Mouse (Mus musculus) erythroblast, embryonic 14.5 days (primary cell): Measurements from ENCODE around the gene Polr2e. TPM values are rescaled to one million over a fixed set of nuclear protein-coding genes. Genes with fewer than 3 reads are reported as not detected.
A peak's percentile ranks its signal among the peaks of the same experiment; 100 is the strongest.

ENCODE experiments used
- H3K27me3 ChIP-seq: 2 replicates; pipeline ENCODE4 v1.6.1; 2012; ENCODE audit warnings: inconsistent platforms; ENCODE audit not compliant: control insufficient read depth
- H3K36me3 ChIP-seq: 2 replicates; pipeline ENCODE4 v1.6.1; 2012; ENCODE audit warnings: mild to moderate bottlenecking, inconsistent platforms; ENCODE audit not compliant: control insufficient read depth
- H3K4me1 ChIP-seq: 2 replicates; pipeline ENCODE4 v1.6.1; 2012; ENCODE audit warnings: inconsistent platforms; ENCODE audit not compliant: control insufficient read depth
- H3K4me3 ChIP-seq: replicated peaks from 2 replicates; pipeline ENCODE3; 2012; ENCODE audit warnings: moderate library complexity, mild to moderate bottlenecking, inconsistent platforms
- H3K9me3 ChIP-seq: 2 replicates; pipeline ENCODE4 v1.6.1; 2012; ENCODE audit warnings: low read length, inconsistent platforms, mixed read lengths; ENCODE audit not compliant: control insufficient read depth
- GATA1 ChIP-seq: IDR thresholded peaks from 2 replicates; pipeline ENCODE4 v1.6.1; 2012; ENCODE audit warnings: low read length, inconsistent platforms, mixed read lengths
- TAL1 ChIP-seq: IDR thresholded peaks from 3 replicates; pipeline ENCODE4 v1.6.1; 2012; ENCODE audit warnings: low read length, inconsistent platforms, mixed read lengths
- polyA plus RNA-seq: library from polyadenylated mRNA; stranded (reverse); fragments of >175 nt; gene quantifications from 2 replicates; pipeline ENCODE4 v1.2.3, GENCODE M21; 2012

Gene Polr2e
- polyA plus RNA-seq, 1 experiment: 11.9 TPM

DNA sequence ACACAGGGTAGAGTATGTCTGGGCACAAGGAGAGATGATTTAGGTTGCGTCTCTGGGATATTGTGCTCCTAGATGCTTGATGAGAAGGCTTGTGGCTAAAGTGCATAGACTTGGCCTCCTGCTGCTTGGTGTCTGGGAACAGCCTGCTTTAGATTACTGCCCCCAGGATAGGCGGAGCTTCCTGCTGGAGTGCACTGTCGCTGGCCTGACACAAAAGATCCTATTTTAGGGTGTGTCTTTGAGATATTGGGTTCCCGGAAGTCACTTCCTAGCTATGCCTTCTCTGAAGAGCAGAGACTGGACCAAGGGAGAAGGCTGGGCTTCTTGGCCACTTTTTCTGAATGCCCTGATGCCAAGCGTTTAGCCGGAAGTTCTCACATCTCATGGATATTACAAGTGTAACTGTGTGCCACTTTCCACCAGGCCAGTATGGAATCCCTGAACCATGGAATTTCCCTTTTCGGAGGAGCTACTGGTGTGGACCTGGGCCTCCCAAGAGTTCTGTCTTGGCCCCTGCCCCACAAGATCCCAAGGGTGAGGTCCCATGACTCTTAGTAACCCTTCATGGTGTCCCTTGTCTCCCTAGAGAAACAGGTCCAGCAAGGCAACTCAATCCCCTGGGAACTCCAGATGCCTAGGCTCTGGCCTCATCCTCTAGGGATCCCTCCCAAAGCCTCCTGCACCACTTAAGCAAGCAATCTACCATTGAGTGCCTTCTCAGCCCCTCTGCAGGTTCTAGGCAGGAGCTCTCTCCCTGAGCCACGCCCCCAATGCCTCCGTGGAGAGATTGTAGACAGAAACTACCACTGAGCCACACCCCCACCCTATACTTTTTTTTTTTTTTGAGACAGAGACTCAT, 36.0 kb downstream of the Polr2e start:
- Histone ChIP-seq H3K27me3 (no peaks in the 10 kb centered on the region; the same call in 1 of the 2 replicates), H3K4me3 (no peak overlapping the region), H3K4me1 (peaks cover 66% of the 10 kb centered on the region), H3K9me3 (peaks cover 2% of the 10 kb centered on the region), H3K36me3 (peaks cover 100% of the 10 kb centered on the region)
- TF ChIP-seq TAL1 (no peak), GATA1 (no peak)

- H3K36me3 ChIP-seq: peaks cover 100% of the 10 kb centered on the region
- peaks cover 73% of the 10 kb centered on the region for H3K4me1 ChIP-seq
- TF ChIP-seq GATA1 (no peak), TAL1 (no peak)
- no peaks in the 10 kb centered on the region; the same call in 1 of the 2 replicates for H3K27me3 ChIP-seq
- no peaks in the 10 kb centered on the region for H3K9me3 ChIP-seq
- no peak overlapping the region for H3K4me3 ChIP-seq
Measured at GRCm38 (mm10) chr10:80002829-80003228, 36.8 kb downstream of the Polr2e start.

DNA sequence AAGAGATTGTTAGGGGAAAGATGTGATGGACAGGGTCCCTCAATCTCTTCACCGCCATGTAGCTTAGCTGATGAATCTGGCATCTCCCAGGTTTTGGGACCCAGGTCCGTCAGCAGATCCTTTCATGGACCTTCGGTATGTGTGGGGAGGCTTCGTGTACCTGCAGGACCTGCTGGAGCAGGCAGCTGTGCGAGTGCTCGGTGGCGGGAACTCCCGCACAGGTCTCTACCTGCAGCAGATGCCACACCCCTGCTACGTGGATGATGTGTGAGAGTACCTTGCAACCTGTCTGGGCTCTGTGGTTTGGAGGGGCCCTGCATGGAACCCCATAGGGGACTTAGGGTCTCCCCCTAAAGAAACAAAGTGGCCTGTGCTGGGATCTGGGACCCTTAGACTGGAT, 37.6 kb downstream of the Polr2e start:
- H3K4me1 ChIP-seq: peaks cover 77% of the 10 kb centered on the region
- no peak overlapping the region for H3K4me3 ChIP-seq
- no peaks in the 10 kb centered on the region; the same call in 1 of the 2 replicates for H3K27me3 ChIP-seq
- peaks cover 93% of the 10 kb centered on the region for H3K36me3 ChIP-seq
- no peak for TF ChIP-seq TAL1
- no peak for TF ChIP-seq GATA1
- H3K9me3 ChIP-seq: no peaks in the 10 kb centered on the region

DNA sequence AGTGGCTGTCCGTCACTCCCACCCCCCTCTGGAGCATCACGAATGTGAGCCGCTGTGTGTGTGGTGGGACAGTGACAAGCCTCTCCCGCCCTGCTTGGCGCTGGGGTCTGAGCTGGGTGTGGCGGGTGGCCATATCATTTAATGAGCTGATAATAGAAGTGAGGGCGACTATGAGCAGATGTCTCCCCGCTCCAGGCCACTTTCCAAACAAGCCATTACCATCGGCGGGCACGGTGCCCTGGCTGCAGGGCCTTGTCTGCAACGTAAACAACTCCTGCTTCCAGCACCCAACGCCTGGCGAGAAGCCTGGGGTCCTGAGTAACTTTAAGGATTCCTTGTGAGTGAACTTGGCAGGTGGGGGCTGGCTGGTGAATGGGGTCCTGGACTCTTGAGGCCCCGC, 41.8 kb downstream of the Polr2e start:
- Histone ChIP-seq H3K27me3 (no peaks in the 10 kb centered on the region; the same call in 1 of the 2 replicates), H3K36me3 (peaks cover 52% of the 10 kb centered on the region), H3K4me3 (peak overlapping the region; percentile 84), H3K4me1 (peaks cover 82% of the 10 kb centered on the region), H3K9me3 (no peaks in the 10 kb centered on the region)
- TF ChIP-seq GATA1 (no peak), TAL1 (no peak)

GRCm38 (mm10) chr10:79997034-79997760, 42.4 kb downstream of the Polr2e start:
- Histone ChIP-seq H3K4me3 (peak overlapping the region; percentile 84), H3K27me3 (no peaks in the 10 kb centered on the region; the same call in 1 of the 2 replicates), H3K4me1 (peaks cover 76% of the 10 kb centered on the region), H3K36me3 (peaks cover 46% of the 10 kb centered on the region), H3K9me3 (peaks cover 5% of the 10 kb centered on the region)
- TF ChIP-seq TAL1 (no peak), GATA1 (no peak)

DNA sequence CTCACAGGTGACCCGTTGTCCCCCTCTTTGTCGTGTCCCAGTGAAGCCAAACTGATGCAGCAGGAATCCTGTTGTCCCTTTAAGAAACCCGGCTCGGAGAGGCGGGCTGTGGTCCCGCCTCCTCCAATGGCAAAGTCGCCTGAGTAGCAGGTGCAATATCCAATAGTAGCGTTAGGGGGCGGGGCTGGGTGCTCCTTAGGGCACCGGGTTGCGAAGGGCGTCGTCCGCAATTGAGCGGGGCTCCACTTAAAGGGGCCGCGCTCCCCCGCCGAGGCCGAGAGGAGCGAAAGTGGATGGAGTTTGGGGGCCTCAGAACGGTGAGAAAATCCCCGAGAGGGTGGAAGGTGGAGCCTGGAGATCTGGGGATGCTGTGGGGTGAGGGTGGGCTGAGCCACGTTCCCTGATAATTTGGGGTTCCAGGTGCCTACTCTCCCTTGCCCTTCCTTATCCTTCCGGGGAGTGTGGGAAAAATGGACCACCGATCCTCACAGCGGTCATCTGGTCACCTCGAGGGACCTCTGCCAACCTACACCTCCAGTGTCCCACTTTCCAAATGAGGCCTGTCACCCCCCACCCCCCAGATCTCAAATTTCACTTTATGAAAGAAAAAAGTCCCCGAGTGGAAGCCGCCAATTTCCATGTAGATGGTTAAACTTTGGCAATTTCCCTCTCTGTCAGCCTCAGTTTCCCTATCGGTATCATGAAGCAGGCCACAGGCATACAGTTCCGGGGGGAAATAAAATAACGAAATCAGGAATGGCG, 43.1 kb downstream of the Polr2e start, which contains the start of gene Abca7:
Gene Abca7 (plus strand): TSS at position 223 of the 762 bp plus-strand sequence.
- Histone ChIP-seq H3K4me1 (peaks cover 69% of the 10 kb centered on the region), H3K4me3 (peak within 1 kb of the TSS; percentile 84), H3K9me3 (peaks cover 13% of the 10 kb centered on the region), H3K27me3 (no peaks in the 10 kb centered on the region; the same call in 1 of the 2 replicates), H3K36me3 (peaks cover 38% of the 10 kb centered on the region)
- TF ChIP-seq TAL1 (no peak), GATA1 (no peak)

DNA sequence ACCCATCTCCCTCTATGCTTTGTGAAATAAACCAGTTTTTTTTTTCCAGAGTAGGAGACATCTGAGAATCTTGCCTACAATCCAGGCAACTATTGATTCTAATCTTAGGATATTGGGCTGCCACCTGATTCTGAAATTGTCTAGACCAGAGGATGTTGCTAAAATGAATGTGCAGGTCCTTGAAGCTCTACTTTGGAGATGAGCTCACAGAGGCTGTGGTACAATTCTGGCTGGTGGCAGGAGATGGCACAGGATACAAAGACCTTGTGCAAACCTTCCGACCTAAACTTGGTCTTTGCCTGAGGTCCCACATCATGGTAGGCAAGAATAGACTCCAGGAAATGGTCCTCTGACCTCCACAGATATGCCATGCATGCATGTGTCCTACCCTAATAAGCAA, 44.0 kb downstream of the Polr2e start:
- H3K4me1 ChIP-seq: peaks cover 64% of the 10 kb centered on the region
- no peak for TF ChIP-seq TAL1
- TF ChIP-seq GATA1: no peak
- peak overlapping the region; percentile 84 for H3K4me3 ChIP-seq
- peaks cover 5% of the 10 kb centered on the region for H3K27me3 ChIP-seq
- peaks cover 30% of the 10 kb centered on the region for H3K36me3 ChIP-seq
- peaks cover 17% of the 10 kb centered on the region for H3K9me3 ChIP-seq

- peaks cover 59% of the 10 kb centered on the region for H3K4me1 ChIP-seq
- peaks cover 13% of the 10 kb centered on the region for H3K27me3 ChIP-seq
- TF ChIP-seq GATA1: no peak
- no peak for TF ChIP-seq TAL1
- peaks cover 17% of the 10 kb centered on the region for H3K9me3 ChIP-seq
- no peak overlapping the region for H3K4me3 ChIP-seq
- peaks cover 19% of the 10 kb centered on the region for H3K36me3 ChIP-seq
Measured at GRCm38 (mm10) chr10:79994397-79995115, 45.0 kb downstream of the Polr2e start.

GRCm38 (mm10) chr10:79991548-79991947, 48.0 kb downstream of the Polr2e start:
- H3K9me3 ChIP-seq: peaks cover 21% of the 10 kb centered on the region
- peaks cover 66% of the 10 kb centered on the region for H3K4me1 ChIP-seq
- TF ChIP-seq TAL1: no peak
- TF ChIP-seq GATA1: no peak
- H3K27me3 ChIP-seq: peaks cover 38% of the 10 kb centered on the region
- H3K4me3 ChIP-seq: no peak overlapping the region
- H3K36me3 ChIP-seq: no peaks in the 10 kb centered on the region; the same call in 1 of the 2 replicates
